In the genomic region with DNA sequence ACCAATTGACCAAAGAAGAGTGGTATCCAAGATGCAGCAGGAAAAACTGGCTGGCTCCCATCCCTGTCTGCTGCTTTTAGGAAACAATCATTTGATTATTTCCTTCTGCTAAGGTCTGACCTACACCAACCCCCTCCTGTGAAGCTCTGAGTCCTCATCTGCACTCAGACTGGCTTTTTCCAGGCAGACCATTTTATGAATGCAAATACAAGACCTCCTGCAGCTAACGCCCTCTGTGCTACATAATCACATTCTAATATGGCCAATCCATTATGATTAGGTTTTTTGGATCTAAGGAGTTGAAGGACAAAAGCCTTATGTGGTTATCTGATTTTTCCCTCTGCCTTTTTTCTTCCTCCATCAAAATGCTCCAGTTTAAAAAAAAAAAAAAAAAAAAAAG, we compare ENCODE assay signal across 21 mouse cellular contexts.
DNase-seq lines count a peak whose midpoint lies in the region; ATAC-seq and TF ChIP-seq lines count a peak whose summit lies in the region.
"Had no signal": no experiment of that assay in that cellular context is flagged by ENCODE, and none has a peak within 500 bp of the region (broad histone marks: within the 10 kb centered on the region; RNA-seq: fewer than 3 reads in every experiment).

No protein-coding gene starts in this region.

- TF ChIP-seq CTCF in midbrain, postnatal 0 days (IDR thresholded peaks at IDR 0.05): no peak

- H3K36me3 ChIP-seq in hindbrain, embryonic 10.5 days: no peaks in the 10 kb centered on the region
- no peaks in the 10 kb centered on the region for H3K36me3 ChIP-seq in hindbrain, embryonic 14.5 days (replicated peaks; ENCODE audit: control insufficient read depth, insufficient read depth)
- no peaks in the 10 kb centered on the region for H3K36me3 ChIP-seq in midbrain, postnatal 0 days (ENCODE audit: insufficient read depth, low read length)
- H3K36me3 ChIP-seq in midbrain, embryonic 10.5 days: no peaks in the 10 kb centered on the region
- H3K36me3 ChIP-seq: embryonic facial prominence, embryonic 15.5 days; heart, embryonic 13.5 days; hindbrain, embryonic 15.5 days; liver, embryonic 13.5 days; neural tube, embryonic 15.5 days had no signal

- H3K4me1 ChIP-seq in hindbrain, embryonic 10.5 days (replicated peaks): peaks cover 3% of the 10 kb centered on the region; the same call in 1 of the 2 replicates
- H3K4me1 ChIP-seq in hindbrain, embryonic 14.5 days (replicated peaks; ENCODE audit: control insufficient read depth, insufficient read depth, low read length): no peaks in the 10 kb centered on the region
- H3K4me1 ChIP-seq in midbrain, postnatal 0 days (ENCODE audit: insufficient read depth, low read length): no peaks in the 10 kb centered on the region
- peaks cover 7% of the 10 kb centered on the region for H3K4me1 ChIP-seq in midbrain, embryonic 10.5 days
- H3K4me1 ChIP-seq: embryonic facial prominence, embryonic 15.5 days; heart, embryonic 13.5 days; liver, embryonic 13.5 days had no signal

- no peak overlapping the region for H3K4me2 ChIP-seq in hindbrain, embryonic 14.5 days (replicated peaks)
- H3K4me2 ChIP-seq in midbrain, postnatal 0 days (ENCODE audit: low read depth, low read length, poor library complexity, severe bottlenecking): no peak overlapping the region
- H3K4me2 ChIP-seq: embryonic facial prominence, embryonic 15.5 days; heart, embryonic 13.5 days; hindbrain, embryonic 15.5 days; liver, embryonic 13.5 days; neural tube, embryonic 15.5 days had no signal

- no peak overlapping the region for H3K4me3 ChIP-seq in hindbrain, embryonic 10.5 days
- no peak overlapping the region for H3K4me3 ChIP-seq in hindbrain, embryonic 14.5 days (replicated peaks; ENCODE audit: low read length)
- no peak overlapping the region for H3K4me3 ChIP-seq in midbrain, postnatal 0 days (ENCODE audit: low read depth, low read length)
- no peak overlapping the region for H3K4me3 ChIP-seq in midbrain, embryonic 10.5 days
- H3K4me3 ChIP-seq: embryonic facial prominence, embryonic 15.5 days; heart, embryonic 13.5 days; hindbrain, embryonic 15.5 days; liver, embryonic 13.5 days; neural tube, embryonic 15.5 days had no signal

- H3K27me3 ChIP-seq in hindbrain, embryonic 10.5 days (ENCODE audit: insufficient read depth, poor library complexity, severe bottlenecking): peaks cover 48% of the 10 kb centered on the region
- H3K27me3 ChIP-seq in hindbrain, embryonic 14.5 days (ENCODE audit: control insufficient read depth, insufficient read depth, low read length): no peaks in the 10 kb centered on the region
- no peaks in the 10 kb centered on the region for H3K27me3 ChIP-seq in midbrain, postnatal 0 days (ENCODE audit: insufficient read depth, low read length)
- peaks cover 59% of the 10 kb centered on the region for H3K27me3 ChIP-seq in midbrain, embryonic 10.5 days (ENCODE audit: low read depth, poor library complexity, severe bottlenecking)
- H3K27me3 ChIP-seq: embryonic facial prominence, embryonic 15.5 days; heart, embryonic 13.5 days; liver, embryonic 13.5 days; neural tube, embryonic 15.5 days had no signal

- no peak for ATAC-seq in hindbrain, embryonic 14.5 days (ENCODE audit: low FRiP score)
- ATAC-seq in midbrain, postnatal 0 days (ENCODE audit: low FRiP score): no peak
- ATAC-seq: intestine, embryonic 16.5 days had no signal

- H3K9ac ChIP-seq in hindbrain, embryonic 14.5 days: no peak overlapping the region
- no peak overlapping the region for H3K9ac ChIP-seq in midbrain, postnatal 0 days (replicated peaks; ENCODE audit: low read length, poor library complexity, severe bottlenecking)
- H3K9ac ChIP-seq: embryonic facial prominence, embryonic 15.5 days; heart, embryonic 13.5 days; hindbrain, embryonic 15.5 days; liver, embryonic 13.5 days; neural tube, embryonic 15.5 days had no signal

- DNase-seq in hindbrain, embryonic 10.5 days (ENCODE audit: low spot score): peak; percentile 12
- no peak for DNase-seq in hindbrain, embryonic 14.5 days (ENCODE audit: low spot score)
- peak; percentile 17 for DNase-seq in midbrain, postnatal 0 days (ENCODE audit: low spot score)
- DNase-seq in midbrain, embryonic 10.5 days (ENCODE audit: low spot score): no peak
- peak; percentile 30 for DNase-seq in ZHBTc4 (ENCODE audit: low read depth, low spot score)
- peak; percentile 2 for DNase-seq in embryo, embryonic 11.5 days (ENCODE audit: low read depth, low spot score)
- DNase-seq in kidney, adult 18-20 months: no peak
- DNase-seq in layer of hippocampus, adult 8-10 months (ENCODE audit: low spot score in 2 of 2): no peak
- DNase-seq: gastrocnemius, postnatal 25 days; heart, adult 18-20 months; heart, postnatal 14 days; kidney, postnatal 36 days; liver, embryonic 13.5 days; lung, adult 2 months; lung, postnatal 14 days; right cerebral cortex, postnatal 25 days had no signal

- WGBS in hindbrain, embryonic 10.5 days: 33% methylated on average over 1 of the region's 1 CpGs
- WGBS in hindbrain, embryonic 14.5 days: 23% methylated on average over 1 of the region's 1 CpGs
- 14% methylated on average over 1 of the region's 1 CpGs for WGBS in midbrain, postnatal 0 days
- WGBS in midbrain, embryonic 10.5 days: 40% methylated on average over 1 of the region's 1 CpGs

- H3K27ac ChIP-seq in hindbrain, embryonic 10.5 days: no peak overlapping the region
- no peak overlapping the region for H3K27ac ChIP-seq in hindbrain, embryonic 14.5 days
- H3K27ac ChIP-seq in midbrain, postnatal 0 days (ENCODE audit: low read depth, low read length): no peak overlapping the region
- no peak overlapping the region for H3K27ac ChIP-seq in midbrain, embryonic 10.5 days (replicated peaks)
- H3K27ac ChIP-seq: embryonic facial prominence, embryonic 15.5 days; heart, embryonic 13.5 days; hindbrain, embryonic 15.5 days; liver, embryonic 13.5 days; neural tube, embryonic 15.5 days had no signal

- H3K9me3 ChIP-seq in hindbrain, embryonic 10.5 days: no peaks in the 10 kb centered on the region
- H3K9me3 ChIP-seq in hindbrain, embryonic 14.5 days (ENCODE audit: control insufficient read depth, low read length): no peaks in the 10 kb centered on the region
- no peaks in the 10 kb centered on the region for H3K9me3 ChIP-seq in midbrain, postnatal 0 days (ENCODE audit: low read length)
- no peaks in the 10 kb centered on the region for H3K9me3 ChIP-seq in midbrain, embryonic 10.5 days (replicated peaks)
- H3K9me3 ChIP-seq: embryonic facial prominence, embryonic 15.5 days; heart, embryonic 13.5 days; hindbrain, embryonic 15.5 days; liver, embryonic 13.5 days; neural tube, embryonic 15.5 days had no signal

Comparison
In these comparisons a context has a peak if more than half of its experiments do, and no peak if none do; other contexts are left out.
1. DNase-seq: peak in hindbrain, embryonic 10.5 days (single experiment), midbrain, postnatal 0 days (single experiment), ZHBTc4 (single experiment) and embryo, embryonic 11.5 days (single experiment); none in hindbrain, embryonic 14.5 days (single experiment), midbrain, embryonic 10.5 days (single experiment), kidney, adult 18-20 months (single experiment) and layer of hippocampus, adult 8-10 months (0 of 2).